Mouse (Mus musculus): ENCODE results near the gene Rasl12.
A peak's percentile ranks its signal among the peaks of the same experiment; 100 is the strongest.

The Rasl12 gene

GRCm38 (mm10) chr9:65435671-65436301 lies 37.5 kb downstream of the Rasl12 start, which contains the start of gene Mtfmt:
Gene Mtfmt (plus strand): TSS chr9:65435782.
- DNase-seq (ENCODE audit: inconsistent ontology term) = peak; percentile 94

GRCm38 (mm10) chr9:65444692-65445091 lies 46.4 kb downstream of the Rasl12 start:
- DNase-seq (ENCODE audit: inconsistent ontology term) = no peak

DNA sequence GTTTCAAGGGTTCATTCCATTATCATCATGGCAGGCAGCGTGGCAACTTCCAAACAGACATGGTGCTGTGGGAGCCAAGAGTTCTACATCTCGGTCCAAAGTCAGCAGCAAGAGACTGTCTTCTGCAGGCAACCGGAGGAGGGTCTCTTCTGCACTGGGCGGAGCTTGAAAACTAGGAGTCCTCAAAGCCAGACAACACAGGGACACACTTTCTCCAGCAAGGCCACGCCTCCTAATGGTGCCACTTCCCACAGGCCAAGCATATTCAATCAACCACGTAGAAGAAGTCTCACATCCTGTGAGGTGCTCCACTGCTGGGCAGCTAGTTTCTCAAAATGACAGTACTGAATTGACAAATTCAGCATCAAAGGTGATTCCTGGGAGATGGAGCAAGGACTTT lies 49.6 kb downstream of the Rasl12 start:
- no peak for DNase-seq (ENCODE audit: inconsistent ontology term)

DNA sequence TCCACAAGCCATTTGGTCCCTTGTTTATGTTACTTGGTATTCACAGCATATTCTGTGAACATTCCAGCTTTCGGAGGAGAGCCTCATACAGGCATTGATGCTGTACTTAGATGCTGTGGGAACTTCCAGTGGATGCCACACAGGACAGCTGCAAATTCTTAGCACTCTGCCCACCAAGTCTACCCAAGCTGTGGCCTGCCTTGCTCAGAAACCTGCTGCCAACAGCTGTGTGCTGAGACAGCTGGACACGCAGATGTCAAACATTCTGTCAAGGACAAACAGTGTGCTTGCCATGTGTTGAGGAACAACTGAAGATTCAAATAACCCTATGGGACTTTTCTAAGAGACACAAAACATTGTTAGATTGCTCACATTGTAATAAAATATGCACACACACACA lies 60.7 kb downstream of the Rasl12 start:
- no peak for DNase-seq (ENCODE audit: inconsistent ontology term)

- DNase-seq (ENCODE audit: inconsistent ontology term) = no peak
Observed at GRCm38 (mm10) chr9:65460198-65460597, 61.9 kb downstream of the Rasl12 start.

- peak; percentile 98 for DNase-seq (ENCODE audit: inconsistent ontology term)
Observed at GRCm38 (mm10) chr9:65460732-65461442, 62.6 kb downstream of the Rasl12 start, which contains the start of gene Spg21. Gene Spg21 (plus strand): TSS chr9:65460947.

DNA sequence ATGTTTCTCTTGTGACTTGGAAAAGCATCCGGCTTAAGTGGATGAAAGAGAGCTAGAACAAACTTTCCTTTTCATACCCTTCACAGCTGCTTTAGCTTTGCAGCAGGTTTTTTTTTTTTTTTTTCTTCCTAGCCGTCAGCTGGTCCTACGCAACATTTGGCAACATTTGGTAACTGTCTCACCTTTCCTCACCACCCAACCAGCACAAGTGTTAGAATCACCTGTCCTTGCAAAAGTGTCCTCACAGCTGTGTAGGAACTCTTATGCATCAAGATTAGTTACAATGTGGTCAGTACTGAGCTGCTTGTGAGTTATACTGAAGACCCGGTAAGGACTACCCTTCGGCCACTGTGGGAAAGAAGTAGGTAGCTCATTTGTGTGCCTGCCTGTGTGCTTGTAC lies 64.2 kb downstream of the Rasl12 start:
- no peak for DNase-seq (ENCODE audit: inconsistent ontology term)

- DNase-seq (ENCODE audit: inconsistent ontology term) = peak; percentile 46
Observed at GRCm38 (mm10) chr9:65464161-65464560, 65.9 kb downstream of the Rasl12 start.

Data from Muller cell, postnatal 12 days (primary cell).